Mouse (Mus musculus): ENCODE data around the gene Ddit4.

GRCm38 (mm10) chr10:59966743-59967142, 15.1 kb upstream of the Ddit4 start:
- TF ChIP-seq GATA1 (IDR thresholded peaks at IDR 0.05; ENCODE audit: borderline replicate concordance, low read length): no peak
- TF ChIP-seq FLI1 (IDR thresholded peaks at IDR 0.05; ENCODE audit: low read length): no peak

Measured in megakaryocyte, embryonic 14.5 days (primary cell).